Mouse (Mus musculus): ENCODE data around the gene Aldh5a1.
A peak's percentile ranks its signal among the peaks of the same experiment; 100 is the strongest.
"Not testable (repeated sequence)": the region's sequence is repeated elsewhere in the genome, so short reads cannot be mapped to it uniquely, and the experiment has no call there.

The Aldh5a1 gene

DNA sequence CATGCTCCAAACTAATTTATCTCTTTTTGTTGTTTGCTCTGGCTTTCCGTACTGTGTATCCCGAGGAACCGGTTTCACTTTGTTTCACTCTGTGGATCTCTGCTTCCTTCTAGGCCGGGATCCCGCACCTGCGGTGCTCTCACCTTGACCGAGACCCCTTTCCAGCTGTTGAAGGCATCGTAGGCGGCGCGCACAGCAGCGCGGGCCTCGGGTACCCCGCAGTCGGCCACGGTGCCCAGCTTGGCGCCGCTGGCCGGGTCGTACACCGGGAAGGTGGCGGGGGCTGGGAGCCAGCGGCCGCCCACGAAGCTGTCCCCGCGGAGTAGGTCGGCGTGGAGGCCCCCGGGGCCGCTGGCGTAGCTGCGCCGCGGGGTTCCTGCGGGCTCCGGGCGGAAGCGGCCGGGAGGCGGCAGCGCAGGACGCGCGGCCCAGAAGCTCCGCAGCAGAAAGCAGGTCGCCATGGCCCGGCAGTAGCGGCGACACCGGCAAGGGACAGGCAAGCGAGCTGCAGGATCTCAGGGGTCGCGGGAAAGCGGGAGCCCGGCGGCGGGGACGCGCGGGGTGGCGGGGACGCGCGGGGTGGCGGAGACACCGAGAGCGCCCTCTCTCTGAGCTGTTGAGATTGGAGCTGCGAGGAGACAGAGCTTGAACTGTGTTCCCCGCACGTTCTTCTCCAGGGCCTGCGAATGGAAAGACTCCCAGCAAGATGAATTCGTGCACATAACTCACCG is at the start of gene Aldh5a1:
Gene Aldh5a1, minus strand, starts transcription at position 554 of the 731 bp plus-strand sequence.
- peak; percentile 76 to 89 for DNase-seq

DNA sequence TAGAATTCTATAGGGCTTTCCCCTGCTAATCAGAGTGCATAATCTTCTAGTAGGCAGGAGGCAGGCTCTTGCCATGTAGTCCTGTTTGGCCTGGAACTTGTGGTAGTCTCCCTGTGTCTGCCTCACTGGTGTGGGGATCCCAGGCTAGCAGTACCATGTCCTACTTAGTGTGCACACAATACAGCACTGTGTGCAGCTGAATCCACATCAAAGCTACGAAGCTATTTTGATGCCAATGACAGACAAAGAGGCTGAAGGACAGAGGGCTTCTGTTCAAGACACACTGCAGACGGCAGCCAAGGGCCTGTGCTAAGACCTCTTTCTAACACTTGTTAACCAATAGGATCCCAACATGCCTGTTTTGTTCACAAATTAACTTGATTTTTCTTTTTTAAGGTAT is 48.0 kb upstream of the Aldh5a1 start:
- no peak for DNase-seq

DNA sequence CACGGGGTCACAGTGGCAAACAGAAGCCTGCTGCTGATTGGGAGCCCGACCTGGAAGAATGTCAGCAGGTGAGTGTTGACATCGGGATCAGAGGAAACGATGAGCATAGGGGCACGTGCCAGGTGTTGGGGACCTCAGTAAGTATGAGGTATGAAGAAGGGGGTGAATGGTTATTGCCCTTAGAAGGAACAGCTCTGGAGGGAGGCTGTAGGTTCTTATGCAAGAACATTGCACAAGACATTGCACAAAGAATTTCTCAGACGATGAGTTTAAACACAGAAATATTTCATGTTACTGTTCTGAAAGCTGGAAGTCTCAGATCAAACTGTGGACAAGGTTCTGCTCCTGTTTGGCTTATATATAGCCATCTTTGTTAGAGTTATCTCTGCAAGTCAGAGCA is 43.6 kb upstream of the Aldh5a1 start:
- no peak for DNase-seq

DNA sequence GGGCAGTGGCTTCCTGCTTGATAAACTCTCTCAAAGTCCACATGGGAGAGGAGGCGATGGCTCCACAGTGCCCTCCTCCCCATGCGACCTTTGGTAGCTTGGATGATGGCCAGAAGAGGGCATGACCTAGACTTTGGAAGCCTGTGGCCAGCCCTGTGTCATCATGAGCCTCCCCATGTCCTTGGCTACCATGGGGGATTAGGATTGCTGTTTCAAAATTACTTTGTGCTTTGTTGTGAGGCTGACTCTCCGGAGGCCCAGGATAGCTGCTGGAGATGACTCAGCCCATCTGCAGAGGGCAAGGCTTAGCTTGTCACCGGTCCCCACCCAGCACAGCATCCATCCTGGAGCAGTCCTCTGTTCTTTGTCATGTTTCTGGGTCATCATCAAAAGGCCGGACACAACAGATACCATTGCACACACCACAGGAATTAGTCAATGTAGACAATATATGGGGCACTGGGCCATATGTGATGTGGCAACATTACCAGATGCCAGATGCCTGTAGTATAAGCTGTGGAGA is 40.4 kb upstream of the Aldh5a1 start:
- DNase-seq, result peak; percentile 84 to 86

DNA sequence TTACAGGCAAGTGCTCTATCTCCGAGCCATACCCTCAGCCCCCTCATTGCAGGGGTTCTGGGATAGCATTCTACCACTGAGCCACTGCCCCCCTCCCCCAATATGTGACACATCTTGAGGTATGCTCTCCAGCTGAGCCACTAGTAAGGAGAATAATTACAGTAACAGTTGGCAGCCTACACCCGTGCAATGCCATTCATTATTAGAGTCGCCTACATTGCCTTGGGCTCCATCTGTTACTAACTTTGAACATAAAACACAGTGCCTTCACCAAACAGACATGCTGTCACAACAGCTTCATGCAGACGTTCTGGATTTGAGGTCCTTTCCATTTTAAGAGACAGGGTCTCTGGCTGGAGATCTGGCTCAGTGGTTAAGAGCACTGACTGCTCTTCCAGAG is 38.9 kb upstream of the Aldh5a1 start:
- DNase-seq, result no peak

DNA sequence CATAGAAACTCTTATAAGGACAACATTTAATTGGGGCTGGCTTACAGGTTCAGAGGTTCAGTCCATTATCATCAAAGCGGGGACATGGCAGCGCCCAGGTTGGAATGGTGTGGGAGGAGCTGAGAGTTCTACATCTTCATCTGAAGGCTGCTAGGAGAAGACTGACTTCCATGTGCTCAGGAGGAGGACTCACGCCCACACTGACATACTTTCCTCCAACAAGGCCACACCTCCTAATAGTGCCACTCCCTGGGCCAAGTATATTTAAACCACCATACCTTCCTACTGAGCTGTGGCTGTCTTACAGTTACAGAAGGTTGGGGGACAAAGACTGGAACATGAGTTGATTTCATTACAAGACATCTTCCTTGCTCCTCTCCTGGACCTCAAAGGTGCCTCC is 34.3 kb upstream of the Aldh5a1 start:
- not testable (repeated sequence) for DNase-seq

DNA sequence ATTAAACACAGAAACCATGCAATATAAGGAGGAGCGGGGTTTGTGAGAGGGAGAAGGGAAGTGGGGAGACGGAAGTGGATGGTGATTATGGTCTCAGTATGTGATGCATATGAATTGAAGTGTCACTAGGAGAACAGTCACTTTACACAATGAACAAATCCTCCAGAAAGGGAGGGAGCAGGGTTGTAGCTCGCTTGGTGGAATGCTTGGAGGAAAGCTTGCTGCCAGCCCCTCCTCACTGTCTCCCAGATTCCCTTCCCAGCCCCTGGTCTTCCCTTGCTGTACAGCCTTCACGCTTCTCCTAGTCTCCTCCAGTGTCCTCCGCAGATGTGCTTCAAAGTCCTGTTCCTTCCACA is 28.4 kb upstream of the Aldh5a1 start:
- DNase-seq, result no peak

DNA sequence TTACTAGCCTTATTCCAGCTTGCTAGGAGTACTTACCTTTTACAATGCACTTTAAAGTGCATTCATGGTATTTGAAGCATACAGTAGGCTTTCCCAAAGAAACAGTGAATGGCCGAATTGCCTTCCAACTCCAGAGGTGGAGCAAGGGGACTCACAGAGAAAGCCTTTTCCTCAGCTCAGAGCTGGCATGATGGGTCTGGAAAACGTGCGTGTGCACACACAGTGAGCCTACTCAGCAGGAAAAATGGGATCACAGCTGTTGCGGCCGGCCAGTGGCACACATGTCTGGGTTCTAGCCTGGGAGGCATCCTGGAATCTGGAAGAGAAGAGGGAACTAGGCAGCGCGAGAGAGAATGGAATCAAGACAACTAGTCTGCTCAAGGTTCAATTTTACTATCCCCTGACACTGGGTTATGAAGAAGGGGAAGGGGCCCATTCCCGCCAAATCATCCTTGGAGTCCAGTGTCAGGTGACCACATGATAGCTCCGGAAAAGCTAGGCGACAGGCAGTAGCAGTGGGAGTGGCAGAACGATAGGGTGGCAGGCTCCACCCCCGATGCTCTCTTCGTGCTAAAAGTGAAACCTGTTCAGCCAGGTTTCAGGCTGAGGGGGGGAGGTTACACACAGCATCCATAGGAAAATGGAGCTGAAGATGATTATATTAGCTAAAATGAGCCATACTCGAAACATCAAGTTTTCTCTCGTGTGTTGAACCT is 27.8 kb upstream of the Aldh5a1 start:
- peak in 1 of 2 experiments; percentile 18 for DNase-seq

DNA sequence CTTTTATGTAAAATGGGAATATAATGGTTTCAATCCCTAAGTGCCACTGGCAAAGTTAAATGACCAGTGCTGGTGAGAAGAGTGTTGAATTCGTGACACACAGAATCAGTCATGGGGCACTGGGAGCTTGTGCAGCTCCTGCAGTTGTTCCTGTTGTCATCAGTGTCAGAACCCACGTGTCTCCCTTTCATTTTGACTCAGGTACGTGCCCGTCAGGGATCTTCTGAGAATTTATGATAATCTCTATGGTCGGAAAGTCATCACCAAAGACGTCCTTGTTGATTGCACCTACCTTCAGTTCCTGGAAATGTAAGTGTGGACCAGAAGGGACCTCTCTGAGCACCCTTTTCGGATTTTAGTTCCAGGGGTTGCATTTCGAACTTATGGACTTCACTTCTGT is 24.7 kb upstream of the Aldh5a1 start:
- DNase-seq, result no peak

DNA sequence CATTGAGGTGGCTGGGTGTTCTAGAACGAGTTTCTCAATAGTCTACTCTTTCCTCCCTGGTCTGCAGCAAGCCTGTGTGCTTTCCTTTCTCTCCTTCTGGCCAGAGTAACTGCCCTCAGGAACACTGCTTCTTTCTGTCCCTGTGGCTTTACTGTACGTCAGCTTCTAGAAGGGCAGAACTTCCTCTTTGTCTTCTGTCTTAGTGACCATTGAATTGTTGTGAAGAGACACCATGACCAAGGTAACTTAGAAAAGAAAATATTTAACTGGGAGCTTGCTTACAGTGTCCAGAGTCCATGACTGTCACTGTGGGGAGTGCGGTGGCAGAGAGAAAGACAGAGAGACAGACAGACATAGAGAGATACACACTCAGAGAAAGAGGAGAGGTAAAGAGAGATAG is 22.6 kb upstream of the Aldh5a1 start:
- peak in 1 of 2 experiments; percentile 31 for DNase-seq

DNA sequence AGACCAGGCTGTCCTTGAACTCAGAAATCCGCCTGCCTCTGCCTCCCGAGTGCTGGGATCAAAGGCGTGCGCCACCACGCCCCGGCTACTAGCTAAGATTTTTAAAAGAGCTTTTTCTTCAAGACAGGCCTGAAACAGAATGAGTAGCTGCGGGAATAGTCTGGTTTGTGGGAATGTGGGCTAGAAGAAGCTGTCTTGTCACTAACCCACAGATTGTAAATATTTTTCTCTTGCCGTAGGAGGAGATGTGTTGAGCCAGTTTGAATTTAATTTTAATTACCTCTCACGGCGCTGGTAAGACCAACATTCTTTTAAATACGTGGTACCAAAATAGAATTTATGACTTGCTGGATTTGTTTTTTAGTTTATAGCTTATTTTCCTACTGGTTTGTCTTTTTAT is 21.2 kb upstream of the Aldh5a1 start:
- no peak for DNase-seq

DNA sequence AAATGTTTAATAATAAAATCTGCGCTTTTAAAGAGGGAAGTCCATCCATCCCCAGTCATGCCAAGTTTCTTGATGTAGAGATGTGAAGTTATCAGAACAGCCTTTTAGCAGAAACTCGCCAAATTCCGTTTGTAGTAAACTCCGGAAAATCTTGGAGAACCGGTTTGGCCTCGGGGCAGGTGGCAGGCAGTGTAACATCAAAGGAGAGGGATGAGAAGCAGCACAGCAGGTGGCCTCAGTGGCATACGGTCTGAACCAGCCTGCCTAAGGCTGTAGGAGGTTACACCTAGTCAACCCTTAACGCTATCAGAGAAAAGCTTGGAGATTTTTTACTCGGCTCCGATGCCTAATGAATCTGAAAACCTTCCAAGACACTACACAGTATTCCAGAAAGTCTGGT is 18.0 kb upstream of the Aldh5a1 start:
- no peak for DNase-seq

DNA sequence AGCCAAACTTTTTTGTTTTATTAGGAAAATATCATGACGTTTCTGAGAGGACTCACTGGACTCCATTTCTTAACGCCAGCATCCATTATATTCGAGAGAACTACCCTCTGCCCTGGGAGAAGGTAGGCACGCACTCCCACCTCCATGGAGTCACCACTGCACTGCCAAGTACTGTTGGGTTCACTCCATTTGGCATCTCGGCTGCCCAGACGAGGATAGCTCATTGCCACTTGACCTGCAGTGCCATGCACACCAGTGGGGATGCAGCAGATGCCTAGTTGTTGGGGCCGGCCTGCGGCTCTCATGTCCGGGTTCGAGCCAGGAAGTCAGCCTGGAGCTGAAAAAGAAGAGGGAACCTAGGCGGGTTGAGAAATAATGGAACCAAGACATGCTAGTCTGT is 17.6 kb upstream of the Aldh5a1 start:
- no peak for DNase-seq

DNA sequence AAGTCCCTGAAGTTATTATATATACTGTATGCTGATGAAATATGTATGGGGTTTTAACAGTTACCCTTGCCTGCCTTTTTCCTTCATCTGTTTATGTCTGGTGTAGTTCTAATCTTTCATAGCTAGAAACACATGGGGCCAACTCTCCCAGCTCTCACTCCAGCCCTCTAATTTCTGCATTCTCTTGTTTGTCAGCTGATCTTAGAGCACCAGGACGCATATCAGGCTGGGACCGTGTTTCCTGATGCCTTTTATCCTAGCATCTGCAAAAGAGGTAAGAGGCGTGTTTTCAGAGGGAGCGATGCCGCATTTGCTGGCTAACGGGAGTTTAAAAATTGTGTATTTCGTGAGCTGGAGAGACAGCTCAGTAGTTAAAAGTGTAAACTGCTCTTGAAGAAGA is 15.2 kb upstream of the Aldh5a1 start:
- no peak for DNase-seq

DNA sequence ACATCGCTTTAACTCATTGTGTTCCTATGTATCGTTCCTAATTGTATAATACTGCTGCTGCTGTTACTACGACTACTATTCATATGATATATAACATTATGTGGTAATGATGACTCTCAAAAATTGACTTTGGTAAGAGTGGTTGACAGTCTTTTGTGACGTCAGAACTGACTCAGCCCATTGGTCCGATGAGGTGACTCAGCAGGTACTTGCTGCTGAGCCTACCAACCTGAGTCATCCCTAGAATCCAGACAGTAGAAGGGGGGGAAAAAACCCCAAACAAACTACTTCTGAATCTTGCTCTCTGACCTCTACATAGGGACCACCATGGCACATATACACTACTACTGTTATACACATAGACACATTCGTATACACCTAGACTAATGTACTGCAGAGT is 11.4 kb upstream of the Aldh5a1 start:
- DNase-seq, result no peak

DNA sequence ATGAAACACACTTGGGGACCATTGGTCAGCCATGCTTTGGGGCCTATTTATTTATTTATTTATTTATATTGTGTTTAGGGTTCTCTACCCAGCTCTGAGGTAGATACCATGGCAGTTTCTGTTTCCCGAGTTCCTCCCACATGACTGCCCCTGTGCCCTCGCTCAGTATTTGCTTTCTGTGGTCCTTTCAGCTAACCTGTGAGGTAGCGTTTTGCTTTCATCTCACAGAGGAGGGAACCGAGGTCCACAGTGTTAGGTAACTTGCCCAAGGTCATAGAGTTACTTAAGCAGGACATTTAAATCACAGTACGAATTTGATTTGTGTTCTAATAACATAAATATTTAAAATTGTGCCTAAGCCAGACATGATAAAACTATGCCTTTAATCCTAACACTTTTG is 9.7 kb upstream of the Aldh5a1 start:
- DNase-seq, result no peak

DNA sequence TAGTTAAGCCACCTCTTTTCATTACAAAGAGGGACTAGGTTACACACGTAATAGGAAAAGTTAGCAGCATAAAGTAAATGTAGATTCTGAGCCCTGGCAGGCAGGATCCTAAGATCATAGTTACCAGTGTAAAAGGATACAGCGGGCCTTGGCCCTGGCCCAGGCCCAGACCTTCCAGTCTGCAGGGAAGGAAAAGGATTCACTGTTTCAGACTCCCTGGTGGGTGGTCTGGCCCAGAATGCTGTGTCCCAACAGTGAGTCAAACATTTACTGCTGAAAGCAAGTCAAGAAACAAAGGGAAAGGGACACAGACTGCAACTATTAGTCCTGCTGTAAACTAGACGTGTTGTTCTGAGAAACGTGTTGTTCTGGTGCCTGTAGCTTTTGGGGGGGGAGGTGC is 8.1 kb upstream of the Aldh5a1 start:
- DNase-seq, result no peak

DNA sequence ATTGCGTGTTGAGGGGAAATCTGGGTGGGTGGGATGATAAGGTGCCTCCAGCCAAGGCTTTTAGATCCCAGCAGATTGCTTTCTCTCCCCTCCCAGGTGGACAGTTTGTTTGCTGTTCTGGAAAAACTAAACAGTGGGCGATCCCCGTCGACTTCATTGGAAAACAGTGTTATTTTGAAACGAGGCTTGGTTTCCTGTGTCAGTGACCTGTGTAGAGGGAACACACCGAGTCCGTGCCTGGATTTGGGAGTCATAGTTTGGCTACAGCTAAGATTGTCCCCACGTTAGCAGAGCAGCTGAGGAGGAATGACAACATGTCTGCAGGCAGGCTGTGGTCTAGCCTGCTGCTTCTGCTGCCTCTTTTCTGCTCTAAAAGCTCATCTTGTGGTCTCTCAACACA is 5.8 kb upstream of the Aldh5a1 start:
- DNase-seq, result no peak

DNA sequence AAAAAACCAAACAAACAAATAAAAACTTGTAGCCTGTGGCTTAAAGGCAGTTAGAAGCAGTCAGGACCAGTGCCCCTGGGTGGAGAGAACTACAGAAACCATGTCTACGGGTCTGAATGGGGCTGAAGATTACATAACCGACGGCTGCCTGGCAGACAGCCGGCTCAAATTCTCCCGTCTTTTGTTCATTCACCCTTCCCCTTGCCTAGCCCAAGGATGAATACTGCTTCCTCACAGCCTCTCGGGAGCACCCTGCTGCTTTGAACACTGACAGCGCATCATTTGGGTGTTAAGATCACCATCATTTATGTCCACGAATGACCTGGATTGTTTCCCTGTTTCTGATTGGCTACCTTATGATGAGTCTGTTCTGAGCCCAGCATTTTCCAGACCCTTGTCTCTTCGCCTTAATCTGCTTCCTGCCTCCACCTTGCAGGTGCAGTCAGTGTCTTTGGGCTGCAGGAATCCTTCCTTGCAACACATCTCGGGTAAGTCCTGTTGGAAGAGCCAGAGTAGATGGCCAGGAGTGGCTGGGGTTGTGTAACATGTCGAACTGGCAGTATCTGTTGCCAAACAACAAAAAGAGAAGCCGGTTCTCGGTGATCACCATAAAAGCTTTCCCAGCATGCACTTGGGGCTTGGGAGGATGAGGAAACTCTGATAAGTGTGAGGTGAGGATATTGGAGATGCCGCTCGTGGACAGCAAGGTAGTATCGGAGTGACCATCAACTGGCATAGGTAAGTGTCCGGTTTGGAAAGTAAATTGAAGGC is 5.2 kb upstream of the Aldh5a1 start, which contains the start of gene Gpld1:
Gene Gpld1, plus strand, starts transcription at position 641 of the 771 bp plus-strand sequence.
- DNase-seq, result no peak

DNA sequence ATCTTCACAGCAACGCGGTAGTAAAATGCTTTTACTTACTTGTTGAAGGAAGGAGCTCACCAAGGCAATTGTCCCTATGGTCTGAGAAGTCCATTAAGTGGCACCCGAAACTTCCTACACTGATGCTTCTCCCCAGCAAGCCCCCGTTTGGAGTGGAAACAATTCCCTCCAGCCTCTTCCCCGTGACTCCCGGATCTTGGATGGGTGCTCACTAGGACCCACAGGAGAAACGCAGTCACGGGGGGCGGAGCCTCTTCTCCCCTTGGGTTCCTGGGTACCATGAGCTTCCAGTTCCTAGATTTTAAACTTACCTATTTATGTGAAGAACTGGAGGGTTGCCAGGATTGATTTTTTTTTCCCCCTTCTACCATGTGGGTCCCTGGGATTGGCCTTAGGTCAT is 2.0 kb upstream of the Aldh5a1 start:
- no peak for DNase-seq

DNA sequence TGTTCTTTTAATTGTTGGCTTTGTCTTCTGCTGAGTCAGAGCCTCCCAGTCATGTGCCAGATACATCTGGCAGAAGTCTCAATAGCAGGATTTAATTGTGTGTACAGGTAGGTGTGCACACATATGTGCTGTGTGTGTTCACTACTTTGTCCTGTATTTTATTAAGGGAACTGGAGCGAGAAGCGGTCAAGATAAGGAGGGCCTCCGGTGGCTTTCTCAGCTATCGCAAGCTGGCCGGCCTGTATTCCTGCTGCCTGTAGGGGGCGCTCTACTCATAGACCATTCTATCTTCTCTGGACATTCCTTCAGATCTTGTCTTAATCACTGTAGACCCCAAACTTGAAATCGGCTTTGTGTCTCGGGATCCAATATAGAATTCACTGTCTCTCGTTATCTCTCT is 1.2 kb upstream of the Aldh5a1 start:
- DNase-seq, result peak; percentile 85 to 92

DNA sequence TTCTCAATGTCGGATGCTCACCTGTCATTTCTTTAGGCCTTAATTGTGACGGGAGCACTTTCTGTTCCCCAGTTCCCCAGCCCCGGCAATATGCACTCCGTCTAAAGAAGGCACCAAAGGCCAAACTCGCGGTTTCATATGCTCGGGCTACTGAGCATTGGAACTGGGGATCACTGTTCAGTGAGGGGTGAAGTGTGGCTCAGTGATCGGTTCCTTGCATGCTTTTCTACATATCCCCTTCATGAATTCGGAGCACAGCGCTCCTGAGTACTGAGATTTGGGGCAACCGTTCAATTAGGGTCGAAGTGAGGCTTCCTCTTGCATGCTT is 342 bp upstream of the Aldh5a1 start:
- no peak for DNase-seq

DNA sequence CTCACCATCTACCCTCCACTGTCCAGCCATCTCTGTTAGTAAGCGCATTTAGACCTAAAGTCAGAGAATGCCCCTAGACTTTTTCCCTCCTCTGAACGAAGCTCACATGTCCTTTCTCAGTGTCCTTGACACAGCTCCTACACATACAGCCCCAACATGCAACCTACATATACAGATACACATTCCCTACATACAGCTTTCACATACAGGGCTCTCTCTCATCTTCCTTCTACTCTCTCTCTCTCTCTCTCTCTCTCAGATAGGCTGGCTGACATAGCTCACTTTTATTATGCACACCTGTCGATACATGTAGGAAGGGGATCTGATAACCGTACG is 721 bp downstream of the Aldh5a1 start:
- DNase-seq, result no peak

DNA sequence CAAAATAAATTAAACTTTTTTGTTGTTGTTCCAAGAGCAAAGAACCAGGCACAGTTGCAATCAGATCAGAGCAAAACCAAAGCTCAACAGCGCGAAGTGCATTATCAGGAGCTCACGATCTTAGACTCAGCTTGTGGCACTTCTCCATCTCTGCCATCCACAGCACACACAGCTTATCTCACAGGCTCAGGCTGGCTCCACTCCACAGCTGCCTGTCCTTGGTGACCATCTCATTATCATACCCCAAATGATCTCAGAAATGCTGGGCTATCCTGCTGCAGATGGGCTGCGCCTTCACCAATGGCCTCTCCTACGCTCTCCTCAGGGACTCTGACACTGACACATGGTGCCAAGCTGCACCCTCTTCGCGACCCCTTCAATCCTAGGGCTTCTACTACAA is 4.3 kb downstream of the Aldh5a1 start:
- no peak for DNase-seq
